Mouse (Mus musculus): ENCODE data around the gene Met. TPM values are rescaled to one million over a fixed set of nuclear protein-coding genes. Genes with fewer than 3 reads are reported as not detected.

Met gene
- total RNA-seq, 1 experiment: 7.6 TPM

DNA sequence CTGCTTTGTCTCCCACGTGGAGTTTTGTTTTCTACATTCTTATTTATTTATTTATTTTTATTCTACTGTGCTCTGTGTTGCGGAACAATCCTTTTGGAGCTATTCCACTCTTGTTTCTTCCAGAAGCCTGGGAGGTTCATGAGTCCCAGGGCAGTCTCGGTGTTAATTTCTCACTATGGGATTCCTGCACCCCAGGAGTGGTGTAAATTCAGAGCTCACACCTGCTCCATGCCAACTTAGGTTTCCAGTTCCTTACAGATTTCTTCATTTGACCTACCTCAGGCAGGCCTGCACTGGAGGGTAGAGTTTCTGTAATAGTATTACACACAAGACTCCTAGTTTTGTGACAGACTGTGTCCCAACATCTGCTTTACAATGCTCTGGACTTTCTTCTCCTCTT lies 34.0 kb upstream of the Met start:
- DNase-seq (ENCODE audit: low read depth, low spot score): no peak
- Histone ChIP-seq H3K36me3 (ENCODE audit: control insufficient read depth, insufficient read depth, low read length, poor library complexity, severe bottlenecking) (no peaks in the 10 kb centered on the region), H3K9me3 (ENCODE audit: control insufficient read depth, insufficient read depth, low read depth, low read length) (no peaks in the 10 kb centered on the region), H3K27ac (ENCODE audit: insufficient read depth, low read depth, low read length, poor library complexity, severe bottlenecking) (no peak overlapping the region), H3K9ac (ENCODE audit: insufficient read depth, low read depth, low read length, poor library complexity, severe bottlenecking) (no peak overlapping the region), H3K4me3 (ENCODE audit: insufficient read depth in 1 of 2, low read depth in 1 of 2, low read length in 2 of 2, poor library complexity in 1 of 2, severe bottlenecking in 1 of 2) (no peak overlapping the region), H3K4me1 (ENCODE audit: control insufficient read depth in 2 of 2, insufficient read depth in 2 of 2, low read length in 2 of 2, poor library complexity in 1 of 2) (no peaks in the 10 kb centered on the region)
- TF ChIP-seq CHD2 (IDR thresholded peaks at IDR 0.05; ENCODE audit: low read depth, low read length): no peak
- no peak for TF ChIP-seq HCFC1 (IDR thresholded peaks at IDR 0.05; ENCODE audit: borderline replicate concordance, insufficient read depth, low read length)
- no peak for TF ChIP-seq ZC3H11A (IDR thresholded peaks at IDR 0.05; ENCODE audit: borderline replicate concordance, low read depth, low read length)
- no peak for TF ChIP-seq MAFK (IDR thresholded peaks at IDR 0.05; ENCODE audit: insufficient read depth, low read depth, low read length)
- in situ Hi-C loops (cut with MboI; ENCODE audit: low sequenced_read_pairs in 2 of 2, unreplicated experiment in 2 of 2): no loop called here

DNA sequence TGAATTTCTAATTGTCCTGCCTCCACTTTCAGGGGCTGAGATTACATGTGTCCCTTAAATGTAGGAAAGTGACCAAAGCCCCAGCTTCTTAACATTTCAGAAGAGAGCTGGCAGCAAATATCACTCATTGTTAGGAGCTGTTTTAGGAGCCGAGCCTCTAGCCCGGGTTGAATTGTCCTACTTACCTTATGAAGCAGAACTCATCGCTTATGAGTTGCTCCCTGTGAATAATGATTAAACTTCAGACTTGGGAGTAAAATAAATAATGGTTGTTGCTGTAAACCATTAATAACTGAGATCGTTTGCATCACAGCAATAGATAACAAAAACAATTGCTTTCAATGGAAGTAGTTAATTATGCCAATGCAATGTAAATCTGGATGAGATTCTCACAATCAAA lies 20.3 kb upstream of the Met start:
- DNase-seq (ENCODE audit: low read depth, low spot score): no peak
- no peak overlapping the region for H3K4me3 ChIP-seq (ENCODE audit: insufficient read depth in 1 of 2, low read depth in 1 of 2, low read length in 2 of 2, poor library complexity in 1 of 2, severe bottlenecking in 1 of 2)
- no peaks in the 10 kb centered on the region for H3K9me3 ChIP-seq (ENCODE audit: control insufficient read depth, insufficient read depth, low read depth, low read length)
- H3K4me1 ChIP-seq (ENCODE audit: control insufficient read depth in 2 of 2, insufficient read depth in 2 of 2, low read length in 2 of 2, poor library complexity in 1 of 2): no peaks in the 10 kb centered on the region
- no peak overlapping the region for H3K9ac ChIP-seq (ENCODE audit: insufficient read depth, low read depth, low read length, poor library complexity, severe bottlenecking)
- H3K36me3 ChIP-seq (ENCODE audit: control insufficient read depth, insufficient read depth, low read length, poor library complexity, severe bottlenecking): no peaks in the 10 kb centered on the region
- in situ Hi-C loops (cut with MboI; ENCODE audit: low sequenced_read_pairs in 2 of 2, unreplicated experiment in 2 of 2): no loop called here
- TF ChIP-seq HCFC1 (IDR thresholded peaks at IDR 0.05; ENCODE audit: borderline replicate concordance, insufficient read depth, low read length): no peak
- no peak overlapping the region for H3K27ac ChIP-seq (ENCODE audit: insufficient read depth, low read depth, low read length, poor library complexity, severe bottlenecking)

DNA sequence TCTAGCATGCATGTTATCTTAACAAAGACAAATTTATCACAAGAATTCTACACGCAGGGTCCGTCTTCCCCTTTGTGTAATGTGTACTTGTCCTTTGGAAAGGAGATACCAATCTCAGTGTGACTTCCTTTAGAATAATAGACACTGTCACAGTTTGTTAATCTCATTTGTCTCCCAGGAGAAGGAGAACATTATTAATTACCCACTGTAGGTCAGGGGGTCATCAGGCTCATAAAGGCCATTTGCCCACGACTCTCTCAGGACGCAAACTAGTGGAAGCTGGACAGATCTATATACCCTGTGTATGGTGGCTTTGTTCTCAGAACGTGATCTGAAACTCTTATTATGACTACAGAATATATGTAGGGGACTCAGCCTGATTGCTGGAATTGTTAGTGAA lies 12.3 kb upstream of the Met start:
- Histone ChIP-seq H3K27ac (ENCODE audit: insufficient read depth, low read depth, low read length, poor library complexity, severe bottlenecking) (no peak overlapping the region), H3K4me1 (ENCODE audit: control insufficient read depth in 2 of 2, insufficient read depth in 2 of 2, low read length in 2 of 2, poor library complexity in 1 of 2) (no peaks in the 10 kb centered on the region), H3K9me3 (ENCODE audit: control insufficient read depth, insufficient read depth, low read depth, low read length) (no peaks in the 10 kb centered on the region), H3K9ac (ENCODE audit: insufficient read depth, low read depth, low read length, poor library complexity, severe bottlenecking) (no peak overlapping the region), H3K36me3 (ENCODE audit: control insufficient read depth, insufficient read depth, low read length, poor library complexity, severe bottlenecking) (no peaks in the 10 kb centered on the region), H3K4me3 (ENCODE audit: insufficient read depth in 1 of 2, low read depth in 1 of 2, low read length in 2 of 2, poor library complexity in 1 of 2, severe bottlenecking in 1 of 2) (no peak overlapping the region)
- in situ Hi-C loops (cut with MboI; ENCODE audit: low sequenced_read_pairs in 2 of 2, unreplicated experiment in 2 of 2): no loop called here
- DNase-seq (ENCODE audit: low read depth, low spot score): no peak
- TF ChIP-seq ZC3H11A (IDR thresholded peaks at IDR 0.05; ENCODE audit: borderline replicate concordance, low read depth, low read length): no peak
- TF ChIP-seq CHD2 (IDR thresholded peaks at IDR 0.05; ENCODE audit: low read depth, low read length): no peak
- TF ChIP-seq HCFC1 (IDR thresholded peaks at IDR 0.05; ENCODE audit: borderline replicate concordance, insufficient read depth, low read length): no peak
- no peak for TF ChIP-seq ZNF384 (IDR thresholded peaks at IDR 0.05; ENCODE audit: low read depth, low read length)
- TF ChIP-seq MAFK (IDR thresholded peaks at IDR 0.05; ENCODE audit: insufficient read depth, low read depth, low read length): no peak

DNA sequence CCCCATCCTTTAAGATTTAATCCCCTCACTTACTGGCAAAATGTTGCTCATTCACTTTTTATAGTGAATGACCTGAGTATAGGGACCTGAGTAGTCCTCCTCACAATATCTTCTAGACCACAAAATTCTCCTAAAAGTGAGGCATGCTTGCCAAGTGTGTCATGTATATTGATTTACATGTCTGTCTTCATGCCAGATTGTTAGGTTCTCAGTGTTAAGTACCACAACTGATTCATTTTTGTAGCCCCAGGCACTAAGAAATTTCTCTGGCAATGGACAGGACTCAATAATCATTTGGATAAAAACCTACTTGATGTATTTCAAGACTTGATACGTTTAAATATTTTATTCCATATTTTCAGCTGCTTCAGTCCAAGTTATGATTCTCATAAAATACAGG lies 8.5 kb upstream of the Met start:
- H3K27ac ChIP-seq (ENCODE audit: insufficient read depth, low read depth, low read length, poor library complexity, severe bottlenecking): no peak overlapping the region
- no peaks in the 10 kb centered on the region for H3K36me3 ChIP-seq (ENCODE audit: control insufficient read depth, insufficient read depth, low read length, poor library complexity, severe bottlenecking)
- in situ Hi-C loops (cut with MboI; ENCODE audit: low sequenced_read_pairs in 2 of 2, unreplicated experiment in 2 of 2): no loop called here

DNA sequence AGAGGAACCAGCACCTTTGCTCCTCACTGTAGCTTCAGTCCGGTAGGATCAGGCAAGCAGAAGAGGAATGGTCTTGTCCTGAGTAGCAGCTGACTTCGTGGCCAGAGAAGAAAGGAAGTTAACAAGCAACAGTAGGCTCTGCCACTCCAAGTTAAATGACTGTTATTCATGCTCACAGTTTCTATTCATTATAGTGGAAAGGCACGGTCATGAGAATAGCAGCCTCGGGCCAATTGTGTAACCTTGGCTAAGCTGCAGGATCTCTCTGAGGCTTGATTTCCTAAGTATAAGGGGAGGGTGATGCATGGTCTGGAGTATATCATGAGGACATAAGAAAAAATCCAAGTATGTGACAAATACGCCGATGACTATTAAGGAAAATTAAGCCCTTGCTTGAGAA lies 4.0 kb upstream of the Met start:
- DNase-seq (ENCODE audit: low read depth, low spot score): no peak
- 0 out of 4 replicates have a peak, but pooled peaks cover 0 to 4% of the 10 kb centered on the region in 2 experiments for H3K4me1 ChIP-seq (ENCODE audit: control insufficient read depth in 2 of 2, insufficient read depth in 2 of 2, low read length in 2 of 2, poor library complexity in 1 of 2)
- H3K36me3 ChIP-seq (ENCODE audit: control insufficient read depth, insufficient read depth, low read length, poor library complexity, severe bottlenecking): no peaks in the 10 kb centered on the region
- TF ChIP-seq HCFC1 (IDR thresholded peaks at IDR 0.05; ENCODE audit: borderline replicate concordance, insufficient read depth, low read length): no peak
- no peak for TF ChIP-seq ZNF384 (IDR thresholded peaks at IDR 0.05; ENCODE audit: low read depth, low read length)
- no peak for TF ChIP-seq MAFK (IDR thresholded peaks at IDR 0.05; ENCODE audit: insufficient read depth, low read depth, low read length)
- TF ChIP-seq CHD2 (IDR thresholded peaks at IDR 0.05; ENCODE audit: low read depth, low read length): no peak
- TF ChIP-seq ZC3H11A (IDR thresholded peaks at IDR 0.05; ENCODE audit: borderline replicate concordance, low read depth, low read length): no peak
- H3K9ac ChIP-seq (ENCODE audit: insufficient read depth, low read depth, low read length, poor library complexity, severe bottlenecking): no peak overlapping the region
- no peak overlapping the region for H3K27ac ChIP-seq (ENCODE audit: insufficient read depth, low read depth, low read length, poor library complexity, severe bottlenecking)
- H3K9me3 ChIP-seq (ENCODE audit: control insufficient read depth, insufficient read depth, low read depth, low read length): no peaks in the 10 kb centered on the region
- no peak overlapping the region for H3K4me3 ChIP-seq (ENCODE audit: insufficient read depth in 1 of 2, low read depth in 1 of 2, low read length in 2 of 2, poor library complexity in 1 of 2, severe bottlenecking in 1 of 2)
- in situ Hi-C loops (cut with MboI; ENCODE audit: low sequenced_read_pairs in 2 of 2, unreplicated experiment in 2 of 2): no loop called here

More for the DNA sequence above, 8.5 kb upstream of the Met start:
- Histone ChIP-seq H3K4me1 (ENCODE audit: control insufficient read depth in 2 of 2, insufficient read depth in 2 of 2, low read length in 2 of 2, poor library complexity in 1 of 2) (no peaks in the 10 kb centered on the region), H3K9ac (ENCODE audit: insufficient read depth, low read depth, low read length, poor library complexity, severe bottlenecking) (no peak overlapping the region), H3K4me3 (ENCODE audit: insufficient read depth in 1 of 2, low read depth in 1 of 2, low read length in 2 of 2, poor library complexity in 1 of 2, severe bottlenecking in 1 of 2) (no peak overlapping the region), H3K9me3 (ENCODE audit: control insufficient read depth, insufficient read depth, low read depth, low read length) (no peaks in the 10 kb centered on the region)
- TF ChIP-seq CHD2 (IDR thresholded peaks at IDR 0.05; ENCODE audit: low read depth, low read length): no peak
- TF ChIP-seq HCFC1 (IDR thresholded peaks at IDR 0.05; ENCODE audit: borderline replicate concordance, insufficient read depth, low read length): no peak
- no peak for TF ChIP-seq ZNF384 (IDR thresholded peaks at IDR 0.05; ENCODE audit: low read depth, low read length)
- no peak for TF ChIP-seq MAFK (IDR thresholded peaks at IDR 0.05; ENCODE audit: insufficient read depth, low read depth, low read length)
- TF ChIP-seq ZC3H11A (IDR thresholded peaks at IDR 0.05; ENCODE audit: borderline replicate concordance, low read depth, low read length): no peak
- no peak for DNase-seq (ENCODE audit: low read depth, low spot score)

All from ES-E14 (cell line).